ENCODE assay signal across 18 mouse cellular contexts in genomic region chr6:5277972-5278371, GRCm38 (mm10).
"Had no signal": no experiment of that assay in that cellular context is flagged by ENCODE, and none has a peak within 500 bp of the region (broad histone marks: within the 10 kb centered on the region; RNA-seq: fewer than 3 reads in every experiment).

No protein-coding gene starts in this region.

- DNase-seq: kidney, adult 18-20 months; kidney, adult 9 months; kidney, postnatal 36 days; layer of hippocampus, postnatal 36 days; liver, embryonic 13.5 days; lung, postnatal 36 days; midbrain, embryonic 14.5 days; retina, postnatal 1 day; right cerebral cortex, postnatal 25 days; spleen, adult 18-20 months; thymus, adult 2 months; thymus, postnatal 14 days; thymus, postnatal 4 days had no signal

- H3K27me3 ChIP-seq: liver, embryonic 13.5 days; lung, embryonic 15.5 days; neural tube, embryonic 12.5 days had no signal

- H3K9me3 ChIP-seq: liver, embryonic 13.5 days; lung, embryonic 15.5 days; neural tube, embryonic 12.5 days had no signal

- H3K4me2 ChIP-seq: liver, embryonic 13.5 days; lung, embryonic 15.5 days; midbrain, embryonic 11.5 days; neural tube, embryonic 12.5 days had no signal

- H3K27ac ChIP-seq: left cerebral cortex, adult 2 months; liver, embryonic 13.5 days; lung, embryonic 15.5 days; neural tube, embryonic 12.5 days had no signal

- H3K9ac ChIP-seq: liver, embryonic 13.5 days; lung, embryonic 15.5 days; neural tube, embryonic 12.5 days had no signal

- ATAC-seq: intestine, embryonic 16.5 days had no signal

- H3K4me3 ChIP-seq: left cerebral cortex, adult 2 months; liver, embryonic 13.5 days; lung, embryonic 15.5 days; neural tube, embryonic 12.5 days had no signal
